Mouse (Mus musculus) spleen, adult 12 weeks (tissue): ENCODE data around the gene Zfp74.

ENCODE experiments used
- DNase-seq: peaks from one replicate; pipeline ENCODE4 v3.0.0; 2022; ENCODE audit warnings: low spot score

Gene Zfp74

GRCm38 (mm10) chr7:29944201-29944600 lies 9.7 kb downstream of the Zfp74 start:
- DNase-seq, result no peak

DNA sequence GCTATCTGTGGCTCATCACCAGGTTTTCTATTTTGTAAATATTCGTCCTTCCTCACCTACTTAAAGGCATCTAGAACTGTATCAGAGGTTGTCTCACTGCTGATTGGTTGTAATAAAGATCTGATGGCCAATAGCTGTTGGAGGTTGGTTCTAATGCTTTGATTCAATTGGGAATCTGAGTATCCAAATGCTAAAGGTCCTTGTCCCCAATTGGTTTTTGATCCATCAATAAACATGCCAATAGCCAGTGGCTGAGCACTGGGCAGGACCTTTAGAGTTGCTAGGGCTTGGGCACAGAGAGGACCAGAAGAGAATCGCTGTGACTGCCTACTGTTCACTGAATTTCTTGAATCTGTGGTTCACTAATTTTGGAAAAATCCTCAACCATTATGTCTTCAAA lies 10.2 kb downstream of the Zfp74 start:
- no peak for DNase-seq

- no peak for DNase-seq
These were observed 11.1 kb downstream of the Zfp74 start for GRCm38 (mm10) chr7:29942740-29943139.

- no peak for DNase-seq
These were observed 12.9 kb downstream of the Zfp74 start for GRCm38 (mm10) chr7:29941027-29941426.

DNA sequence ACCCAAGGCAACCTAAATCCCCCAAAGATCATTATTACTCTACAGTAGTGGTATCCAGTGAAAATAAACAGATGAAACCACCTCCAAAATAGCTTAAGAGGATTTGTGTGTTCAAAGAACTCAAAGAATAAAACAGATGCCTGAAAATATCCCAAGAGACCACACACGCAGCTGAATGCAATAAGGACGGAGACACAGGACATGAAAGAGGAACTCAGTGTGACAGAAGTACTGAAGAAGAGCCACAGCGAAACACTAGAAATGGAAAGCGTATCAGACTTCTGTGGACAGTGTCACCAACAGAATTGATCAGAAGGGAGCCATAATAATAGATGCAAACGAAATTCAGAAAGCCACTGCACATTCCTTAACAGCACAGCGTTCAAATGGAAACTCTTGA lies 15.0 kb downstream of the Zfp74 start:
- DNase-seq, result no peak

- no peak for DNase-seq
These were observed 31.1 kb downstream of the Zfp74 start for GRCm38 (mm10) chr7:29922780-29923179.

GRCm38 (mm10) chr7:29921439-29922093 lies 32.3 kb downstream of the Zfp74 start:
- DNase-seq, result no peak

- DNase-seq, result no peak
These were observed 35.8 kb downstream of the Zfp74 start for GRCm38 (mm10) chr7:29918062-29918453.

DNA sequence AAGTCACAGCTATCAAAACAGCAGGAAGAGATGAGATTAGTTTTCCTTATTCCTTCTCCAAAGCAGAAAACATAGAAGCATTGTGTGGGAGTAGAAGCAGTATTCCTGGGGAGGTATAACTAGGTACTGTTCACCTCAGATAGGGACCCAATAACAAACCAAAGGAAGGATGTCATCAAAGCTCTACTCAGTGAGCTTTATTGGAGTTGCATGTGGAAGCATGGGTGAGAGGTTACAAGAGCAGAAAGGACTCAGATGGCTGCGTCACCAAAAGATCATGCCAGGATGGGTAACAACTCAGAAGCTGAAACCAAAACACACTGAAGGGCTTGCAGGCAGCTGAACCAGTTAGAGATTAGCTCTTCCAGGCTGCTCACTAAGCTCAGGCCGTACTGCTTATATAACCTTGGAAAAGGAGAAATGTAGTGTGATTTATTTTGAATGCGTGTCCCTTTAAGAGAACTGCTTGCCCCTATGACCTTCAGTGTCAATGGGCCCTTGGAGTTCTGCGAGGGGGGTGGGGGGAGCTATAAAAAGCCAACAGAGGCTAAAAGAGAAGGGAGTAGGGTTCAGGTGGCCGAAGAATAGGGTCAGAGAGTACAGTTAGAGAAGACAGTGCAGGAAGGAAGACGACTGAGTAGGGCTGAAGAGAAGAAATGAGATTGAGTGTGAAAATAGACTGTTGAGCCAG lies 36.4 kb downstream of the Zfp74 start:
- no peak for DNase-seq

- DNase-seq, result no peak
These were observed 41.7 kb downstream of the Zfp74 start for GRCm38 (mm10) chr7:29912172-29912571.

DNA sequence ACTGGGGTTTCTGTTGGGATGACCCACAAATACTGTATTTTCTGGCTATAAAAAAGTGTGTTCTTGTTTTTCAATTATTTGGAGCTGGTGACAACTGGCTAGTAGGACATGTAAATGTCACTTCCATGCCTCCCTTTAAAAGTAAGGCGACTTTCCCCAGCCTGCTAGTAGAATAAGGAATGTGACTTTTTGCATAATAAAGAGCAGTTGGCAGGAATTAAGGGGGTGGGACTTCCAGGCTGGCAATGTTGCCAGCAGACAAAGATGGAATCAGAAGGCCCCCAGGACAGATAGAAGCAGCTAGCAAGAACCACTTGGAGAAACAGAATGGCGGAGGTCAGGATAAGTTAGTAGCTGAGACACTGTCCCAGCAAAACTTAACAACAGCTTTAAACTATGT lies 43.6 kb downstream of the Zfp74 start:
- DNase-seq, result no peak

- DNase-seq, result peak; percentile 64
These were observed 45.5 kb downstream of the Zfp74 start, which contains the start of gene Zfp383 for GRCm38 (mm10) chr7:29908130-29908950. TSS of gene Zfp383 (plus strand) at chr7:29908223.

- DNase-seq, result no peak
These were observed 46.7 kb downstream of the Zfp74 start for GRCm38 (mm10) chr7:29907206-29907605.

DNA sequence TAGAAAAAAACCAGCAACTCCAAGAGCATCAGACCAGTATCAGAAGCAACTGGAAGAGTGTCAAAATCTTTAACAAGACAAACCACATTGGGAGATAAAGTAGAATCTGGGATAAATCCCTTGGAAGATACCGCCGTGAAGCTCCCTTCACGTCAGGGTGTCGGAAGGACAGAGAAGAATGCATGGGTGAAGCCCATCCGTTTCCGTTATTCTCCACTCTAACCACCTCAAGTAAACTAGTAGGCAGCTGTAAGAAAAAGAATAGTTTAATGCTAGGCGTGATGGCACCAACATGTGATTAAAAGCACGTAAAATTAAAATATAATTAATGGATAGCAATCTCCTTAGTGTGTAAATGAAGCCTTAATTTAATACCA lies 47.2 kb downstream of the Zfp74 start:
- DNase-seq, result no peak

DNA sequence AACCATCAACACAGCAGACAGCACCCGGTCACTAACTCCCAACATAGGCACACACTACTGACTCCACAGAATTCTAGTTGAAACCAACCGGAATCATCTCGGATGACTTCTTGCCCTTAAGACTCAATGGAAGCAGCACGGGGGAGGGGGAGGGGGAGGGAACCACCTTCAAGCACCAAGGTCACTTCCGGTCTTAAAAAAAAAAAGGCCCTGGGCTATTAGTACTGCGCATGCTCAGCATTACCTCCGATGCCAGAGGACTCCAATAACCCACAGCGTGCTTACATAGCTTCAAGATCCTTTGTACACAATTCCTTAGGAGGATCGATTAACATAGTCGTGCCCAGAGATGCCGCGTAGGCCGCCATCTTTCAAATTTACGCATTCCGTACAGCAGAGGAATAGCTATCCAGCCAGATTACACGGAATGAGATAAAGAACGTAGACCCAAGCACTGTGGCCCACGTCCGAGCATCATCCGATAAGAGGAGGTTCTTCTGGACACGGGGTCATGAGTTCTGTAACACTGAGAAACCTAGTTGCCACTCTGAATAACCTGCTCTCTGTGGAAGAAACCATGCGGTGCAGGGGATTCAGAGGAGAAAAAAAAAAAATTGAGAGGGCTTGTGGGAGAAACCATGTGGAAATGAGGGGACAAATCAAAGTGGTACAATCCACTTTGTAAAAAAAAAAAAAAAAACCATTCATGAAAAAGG lies 47.8 kb downstream of the Zfp74 start, which contains the start of gene Zfp27:
Zfp27 (minus strand) TSS at position 607 of the 716 bp plus-strand sequence.
- DNase-seq, result peak; percentile 45

- DNase-seq, result no peak
These were observed 49.8 kb downstream of the Zfp74 start for GRCm38 (mm10) chr7:29904101-29904500.

- DNase-seq, result no peak
These were observed 55.5 kb downstream of the Zfp74 start for GRCm38 (mm10) chr7:29898351-29898750.

DNA sequence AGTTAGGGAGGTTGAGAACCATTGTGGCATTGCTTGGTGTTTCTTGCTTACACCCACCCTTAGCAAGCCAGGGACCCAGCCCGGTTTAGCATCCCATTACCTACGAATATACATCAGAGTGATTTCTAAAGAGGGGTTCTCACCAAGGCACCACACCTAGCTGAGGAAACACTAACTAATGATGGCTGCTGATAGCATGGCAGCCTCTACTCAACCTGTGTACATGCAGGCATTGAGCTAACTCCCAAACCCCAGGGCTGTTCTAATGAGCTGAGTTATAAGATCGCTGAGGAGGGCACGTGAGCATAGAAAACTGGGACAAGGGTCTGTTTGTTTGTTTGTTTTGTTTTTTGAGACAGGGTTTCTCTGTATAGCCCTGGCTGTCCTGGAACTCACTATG lies 61.1 kb downstream of the Zfp74 start:
- no peak for DNase-seq

GRCm38 (mm10) chr7:29890501-29890900 lies 63.4 kb downstream of the Zfp74 start:
- no peak for DNase-seq

- DNase-seq, result no peak
These were observed 73.0 kb downstream of the Zfp74 start for GRCm38 (mm10) chr7:29880916-29881315.
